Mouse (Mus musculus) hindbrain, embryonic 12.5 days (tissue): Measurements from ENCODE around the gene Ncor2. TPM values are rescaled to one million over a fixed set of nuclear protein-coding genes. Genes with fewer than 3 reads are reported as not detected.
A peak's percentile ranks its signal among the peaks of the same experiment; 100 is the strongest.
"Not testable (repeated sequence)": the region's sequence is repeated elsewhere in the genome, so short reads cannot be mapped to it uniquely, and the experiment has no call there.

Experiments
- ATAC-seq: fragments of 200-750 bp; cut with Nextera tagmentation; 2 replicates; pipeline ENCODE4 v1.8.0; 2017; ENCODE audit warnings: moderate TSS enrichment; ENCODE audit not compliant: low FRiP score
- H3K27ac ChIP-seq: fragments of 300-500 bp; sonication (generic); 2 replicates; pipeline ENCODE4 v1.5.1; 2016; ENCODE audit warnings: mild to moderate bottlenecking
- H3K27me3 ChIP-seq: fragments of 300-500 bp; sonication (generic); 2 replicates; pipeline ENCODE4 v1.6.1; 2016; ENCODE audit warnings: mild to moderate bottlenecking
- H3K36me3 ChIP-seq: fragments of 300-500 bp; sonication (generic); 2 replicates; pipeline ENCODE4 v1.6.1; 2016; ENCODE audit warnings: mild to moderate bottlenecking
- H3K4me1 ChIP-seq: fragments of 300-500 bp; sonication (generic); 2 replicates; pipeline ENCODE4 v1.6.1; 2016
- H3K4me2 ChIP-seq: fragments of 300-500 bp; sonication (generic); replicated peaks from 2 replicates; pipeline ENCODE4 v1.6.1; 2016; ENCODE audit warnings: mild to moderate bottlenecking
- H3K4me3 ChIP-seq: fragments of 300-500 bp; sonication (generic); 2 replicates; pipeline ENCODE4 v1.5.1; 2016; ENCODE audit warnings: mild to moderate bottlenecking
- H3K9ac ChIP-seq: fragments of 300-500 bp; sonication (generic); 2 replicates; pipeline ENCODE4 v1.6.1; 2016; ENCODE audit warnings: mild to moderate bottlenecking, moderate library complexity
- H3K9me3 ChIP-seq: fragments of 300-500 bp; sonication (generic); replicated peaks from 2 replicates; pipeline ENCODE4 v1.6.1; 2016; ENCODE audit warnings: mild to moderate bottlenecking
- WGBS: fragments of 180-500 bp; shearing (Covaris S2); methylation state at CpG from one replicate; pipeline ENCODE4 v1.1.7; 2016; 5-methylcytosine and 5-hydroxymethylcytosine counted together
- polyA plus RNA-seq: library from polyadenylated mRNA; unstranded; fragments of >200 nt; fragmentation: Nextera tagmentation; extraction: Ambion mirVana; gene quantifications from 2 replicates; pipeline ENCODE4 v1.2.1, GENCODE M21; 2016

The Ncor2 gene
- polyA plus RNA-seq, 1 experiment from 2014 or later, result 31.0 TPM

- no peak for ATAC-seq
- Histone ChIP-seq H3K4me3 (no peak overlapping the region), H3K9me3 (no peaks in the 10 kb centered on the region), H3K4me1 (peaks cover 18% of the 10 kb centered on the region), H3K4me2 (no peak overlapping the region), H3K36me3 (no peaks in the 10 kb centered on the region), H3K27ac (no peak overlapping the region), H3K9ac (no peak overlapping the region), H3K27me3 (no peaks in the 10 kb centered on the region)
- WGBS, result 86% methylated on average over 11 of the region's 11 CpGs
Measured at GRCm38 (mm10) chr5:125204199-125204815, 25.3 kb upstream of the Ncor2 start.

DNA sequence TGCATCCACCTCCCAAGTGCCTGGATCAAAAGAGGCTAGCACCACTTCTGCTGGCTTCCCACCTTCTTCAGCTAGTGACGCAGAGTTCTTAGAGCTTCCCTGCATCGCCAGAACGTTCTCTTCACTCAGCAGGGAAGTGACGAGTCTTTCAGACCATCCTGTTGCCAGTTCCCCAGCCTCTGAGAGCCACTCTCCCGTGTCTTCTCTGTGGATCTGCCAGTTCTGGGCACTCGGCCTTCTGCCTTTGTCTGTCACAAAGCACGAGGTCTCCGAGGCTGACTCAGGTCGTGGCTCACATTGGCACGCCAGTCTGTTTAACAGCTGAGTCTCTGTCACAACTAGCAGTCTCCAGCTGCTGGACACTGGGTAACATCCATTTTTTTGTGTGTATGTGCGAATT lies 24.7 kb upstream of the Ncor2 start:
- Histone ChIP-seq H3K36me3 (no peaks in the 10 kb centered on the region), H3K27me3 (no peaks in the 10 kb centered on the region), H3K27ac (peak overlapping the region; percentile 24), H3K4me2 (no peak overlapping the region), H3K9ac (no peak overlapping the region), H3K9me3 (no peaks in the 10 kb centered on the region), H3K4me1 (peaks cover 18% of the 10 kb centered on the region), H3K4me3 (no peak overlapping the region)
- ATAC-seq, result no peak
- 54% methylated on average over 11 of the region's 11 CpGs for WGBS

DNA sequence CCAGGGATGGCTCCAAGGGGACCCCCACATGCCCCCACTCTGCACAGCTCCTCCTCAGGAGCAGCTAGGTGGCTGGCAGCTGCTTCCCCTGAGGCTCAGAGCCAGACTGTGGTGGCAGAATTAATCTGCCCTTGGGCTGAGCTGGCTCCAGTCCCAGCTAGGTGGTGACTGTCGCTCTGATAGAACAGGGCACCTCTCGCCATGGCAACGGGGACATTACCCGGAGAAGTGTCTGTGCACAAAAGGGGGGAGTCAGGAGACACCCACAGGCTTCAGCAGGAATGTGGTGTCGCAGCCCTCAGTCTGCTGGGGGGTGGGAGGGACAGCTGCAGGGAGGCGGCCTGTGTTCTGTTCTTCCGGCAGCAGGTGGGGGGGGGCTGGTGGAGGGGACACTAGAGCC lies 24.1 kb upstream of the Ncor2 start:
- Histone ChIP-seq H3K9me3 (no peaks in the 10 kb centered on the region), H3K4me2 (0 out of 2 replicates have a peak overlapping the region, but pooled peaks have one; percentile 8), H3K9ac (no peak overlapping the region), H3K4me1 (peaks cover 18% of the 10 kb centered on the region), H3K4me3 (no peak overlapping the region), H3K36me3 (no peaks in the 10 kb centered on the region), H3K27ac (peak overlapping the region; percentile 24), H3K27me3 (no peaks in the 10 kb centered on the region)
- 11% methylated on average over 7 of the region's 7 CpGs for WGBS
- peak; percentile 92 for ATAC-seq

- no peaks in the 10 kb centered on the region for H3K36me3 ChIP-seq
- H3K9ac ChIP-seq, result no peak overlapping the region
- 88% methylated on average over 5 of the region's 5 CpGs for WGBS
- H3K4me1 ChIP-seq, result peaks cover 18% of the 10 kb centered on the region
- ATAC-seq, result no peak
- H3K4me2 ChIP-seq, result no peak overlapping the region
- H3K4me3 ChIP-seq, result no peak overlapping the region
- H3K27ac ChIP-seq, result no peak overlapping the region
- no peaks in the 10 kb centered on the region for H3K27me3 ChIP-seq
- H3K9me3 ChIP-seq, result no peaks in the 10 kb centered on the region
Measured at GRCm38 (mm10) chr5:125202100-125202499, 23.1 kb upstream of the Ncor2 start.

DNA sequence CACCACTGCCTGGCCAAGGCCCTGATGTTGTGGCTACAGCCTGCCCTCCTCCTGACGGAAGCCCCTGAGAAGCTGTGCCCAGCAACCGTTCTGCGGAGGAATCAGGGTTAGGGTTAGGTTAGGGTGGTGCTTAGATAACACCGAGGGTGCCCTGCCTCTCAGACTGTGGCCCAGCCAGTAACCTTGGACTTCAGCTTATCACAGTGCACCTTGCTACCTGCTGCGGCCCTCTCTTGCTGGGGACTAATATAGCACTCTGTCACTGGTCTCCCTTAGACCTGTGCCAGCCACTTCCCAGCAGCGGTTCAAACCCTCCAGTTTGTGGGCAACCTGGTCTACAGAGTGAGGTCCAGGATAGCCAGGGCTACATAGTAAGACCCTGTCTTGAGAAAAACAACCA lies 20.1 kb upstream of the Ncor2 start:
- Histone ChIP-seq H3K9me3 (no peaks in the 10 kb centered on the region), H3K4me2 (no peak overlapping the region), H3K4me1 (peaks cover 22% of the 10 kb centered on the region), H3K4me3 (no peak overlapping the region), H3K27ac (no peak overlapping the region), H3K27me3 (no peaks in the 10 kb centered on the region), H3K9ac (no peak overlapping the region), H3K36me3 (no peaks in the 10 kb centered on the region)
- WGBS, result 92% methylated on average over 6 of the region's 6 CpGs
- ATAC-seq, result no peak

DNA sequence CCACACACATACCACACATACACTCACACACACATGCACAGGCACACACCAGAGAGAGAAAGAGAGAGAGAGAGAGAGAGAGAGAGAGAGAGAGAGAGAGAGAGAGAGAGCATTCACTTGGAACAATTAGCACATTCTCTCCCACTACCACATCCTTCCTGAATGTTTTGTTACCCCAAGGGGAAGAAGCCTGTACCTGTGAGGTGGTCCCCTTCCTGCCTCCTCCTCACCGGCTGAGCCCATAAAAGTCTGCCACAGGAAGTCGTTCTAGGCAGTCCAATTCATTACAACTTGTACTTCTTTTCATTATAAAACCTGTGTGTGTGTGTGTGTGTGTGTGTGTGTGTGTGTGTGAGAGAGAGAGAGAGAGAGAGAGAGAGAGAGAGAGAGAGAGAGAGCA lies 18.3 kb upstream of the Ncor2 start:
- not testable (repeated sequence) for H3K27me3 ChIP-seq, ATAC-seq, H3K4me3 ChIP-seq, H3K4me1 ChIP-seq, H3K36me3 ChIP-seq, H3K9ac ChIP-seq, H3K9me3 ChIP-seq, H3K27ac ChIP-seq, H3K4me2 ChIP-seq
- WGBS, result 68% methylated on average over 2 of the region's 2 CpGs

- Histone ChIP-seq H3K36me3 (no peaks in the 10 kb centered on the region), H3K4me2 (no peak overlapping the region), H3K4me1 (peaks cover 11% of the 10 kb centered on the region), H3K4me3 (no peak overlapping the region), H3K27ac (no peak overlapping the region), H3K27me3 (no peaks in the 10 kb centered on the region), H3K9ac (no peak overlapping the region), H3K9me3 (no peaks in the 10 kb centered on the region)
- no peak for ATAC-seq
- 73% methylated on average over 13 of the region's 13 CpGs for WGBS
Measured at GRCm38 (mm10) chr5:125196054-125196453, 17.0 kb upstream of the Ncor2 start.

DNA sequence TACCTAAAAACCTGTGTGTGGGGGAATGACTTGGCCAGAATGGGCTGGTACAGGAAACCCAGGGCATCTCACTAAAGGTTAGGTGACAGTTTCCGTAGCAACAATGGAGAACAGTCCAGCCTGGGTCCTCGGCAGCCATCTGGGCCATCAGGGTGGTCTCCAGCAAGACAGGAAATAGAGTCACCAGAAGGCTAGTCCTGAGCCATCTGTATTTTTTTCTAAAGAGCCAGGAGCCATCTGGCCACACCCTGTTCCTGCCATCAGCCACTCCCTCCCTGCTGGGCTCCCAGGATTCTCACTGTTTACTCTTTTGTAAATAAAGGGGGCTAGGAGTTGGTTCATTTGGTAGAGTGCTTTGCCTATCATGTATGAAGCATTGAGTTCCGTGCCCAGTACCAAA lies 16.1 kb upstream of the Ncor2 start:
- no peak overlapping the region for H3K9ac ChIP-seq
- ATAC-seq, result no peak
- no peak overlapping the region for H3K4me3 ChIP-seq
- H3K36me3 ChIP-seq, result no peaks in the 10 kb centered on the region
- no peaks in the 10 kb centered on the region for H3K27me3 ChIP-seq
- no peak overlapping the region for H3K4me2 ChIP-seq
- H3K27ac ChIP-seq, result no peak overlapping the region
- WGBS, result 49% methylated on average over 3 of the region's 3 CpGs
- H3K4me1 ChIP-seq, result peaks cover 11% of the 10 kb centered on the region
- 0 out of 2 replicates have a peak, but pooled peaks cover 2% of the 10 kb centered on the region for H3K9me3 ChIP-seq

DNA sequence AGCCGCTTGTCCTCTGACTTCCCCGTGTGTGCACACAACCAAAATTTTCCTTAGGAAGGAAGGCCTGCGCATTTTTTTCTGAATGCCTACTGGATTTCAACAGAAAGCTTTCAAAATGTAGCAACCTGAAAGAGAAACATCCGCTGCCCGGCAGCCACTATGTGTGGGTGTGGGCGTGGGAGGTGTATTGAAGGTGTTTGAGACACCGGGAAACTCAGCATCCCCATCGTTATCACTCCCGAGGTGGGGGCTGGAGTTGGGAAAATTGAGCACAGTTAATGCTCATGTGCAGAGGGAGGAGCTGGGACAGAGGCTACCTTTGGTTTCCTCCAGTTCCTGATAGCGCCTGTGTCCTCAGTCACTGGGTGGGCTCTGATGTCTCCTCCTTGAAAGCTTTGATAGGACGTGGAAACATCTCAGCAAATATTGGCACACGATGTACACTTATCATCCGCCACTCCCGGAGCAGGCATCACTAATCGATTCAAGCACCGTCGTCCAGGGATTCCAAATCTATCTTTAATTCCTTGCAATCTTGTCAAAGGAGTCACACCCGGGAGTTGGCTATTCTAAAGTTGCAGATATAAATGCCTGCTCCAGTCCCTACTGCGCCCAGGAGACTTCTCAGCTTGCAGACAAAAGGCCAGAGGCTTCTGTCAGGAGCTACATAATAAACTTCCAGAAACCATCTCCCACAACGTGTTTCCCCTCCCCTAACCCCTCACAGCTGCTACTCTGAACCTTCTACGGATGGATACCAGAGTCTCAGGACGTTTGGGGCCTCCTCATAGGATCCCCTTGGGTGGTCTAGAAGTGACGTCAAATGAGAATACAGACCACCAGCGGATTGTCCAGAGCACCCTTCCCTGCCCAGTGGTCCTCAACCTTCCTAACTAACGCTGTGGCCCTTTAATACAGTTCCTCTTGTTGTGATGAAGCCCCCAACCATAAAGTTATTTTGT lies 14.7 kb upstream of the Ncor2 start:
- Histone ChIP-seq H3K27me3 (no peaks in the 10 kb centered on the region), H3K4me1 (peaks cover 15% of the 10 kb centered on the region), H3K4me2 (no peak overlapping the region), H3K36me3 (no peaks in the 10 kb centered on the region), H3K4me3 (no peak overlapping the region), H3K9ac (no peak overlapping the region), H3K9me3 (0 out of 2 replicates have a peak, but pooled peaks cover 2% of the 10 kb centered on the region), H3K27ac (no peak overlapping the region)
- no peak for ATAC-seq
- 64% methylated on average over 25 of the region's 25 CpGs for WGBS

GRCm38 (mm10) chr5:125191608-125192007 lies 12.6 kb upstream of the Ncor2 start:
- Histone ChIP-seq H3K9ac (peak overlapping the region; percentile 32; the same call in 1 of the 2 replicates), H3K4me2 (no peak overlapping the region), H3K27me3 (no peaks in the 10 kb centered on the region), H3K36me3 (no peaks in the 10 kb centered on the region), H3K4me1 (peaks cover 17% of the 10 kb centered on the region), H3K4me3 (no peak overlapping the region), H3K27ac (no peak overlapping the region), H3K9me3 (0 out of 2 replicates have a peak, but pooled peaks cover 2% of the 10 kb centered on the region)
- ATAC-seq, result no peak
- WGBS, result 41% methylated on average over 9 of the region's 9 CpGs

DNA sequence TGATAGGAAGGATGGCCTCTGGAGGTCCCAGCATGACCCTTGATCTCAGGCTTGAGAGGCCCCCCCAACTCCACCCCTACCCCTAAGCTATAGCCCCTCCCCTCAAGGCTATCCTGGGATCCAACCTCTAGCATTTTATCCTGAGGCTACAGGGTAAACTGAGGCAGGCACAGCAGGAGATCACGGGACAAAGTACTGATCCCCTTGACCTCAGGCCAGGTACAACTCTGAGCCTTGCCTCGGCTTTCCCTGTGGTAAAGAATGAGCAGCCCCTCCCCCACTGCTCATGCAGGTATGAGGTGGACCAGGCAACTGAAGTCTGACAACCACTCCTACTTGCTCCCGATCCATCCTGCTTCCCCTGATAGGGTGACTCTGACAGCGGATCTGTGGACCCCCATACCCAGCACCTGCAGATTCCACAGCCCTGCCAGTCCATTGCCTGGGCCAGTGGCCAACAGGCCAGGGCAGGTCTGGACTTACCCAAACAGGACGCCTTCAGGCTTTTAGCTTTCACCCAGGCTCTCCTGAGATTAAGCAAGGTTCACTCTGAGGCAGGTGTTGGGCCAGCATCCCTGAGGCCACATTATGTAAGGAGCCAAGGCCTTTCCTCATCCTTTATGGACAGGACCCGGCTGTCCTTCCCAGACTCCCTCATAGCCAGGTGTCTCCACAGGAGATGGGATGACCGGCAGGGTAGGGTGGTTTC lies 11.2 kb upstream of the Ncor2 start:
- Histone ChIP-seq H3K9ac (no peak overlapping the region), H3K9me3 (0 out of 2 replicates have a peak, but pooled peaks cover 2% of the 10 kb centered on the region), H3K4me2 (no peak overlapping the region), H3K36me3 (no peaks in the 10 kb centered on the region), H3K4me1 (peaks cover 15% of the 10 kb centered on the region), H3K27ac (no peak overlapping the region), H3K4me3 (no peak overlapping the region), H3K27me3 (0 out of 2 replicates have a peak, but pooled peaks cover 5% of the 10 kb centered on the region)
- no peak for ATAC-seq
- WGBS, result 84% methylated on average over 7 of the region's 7 CpGs

DNA sequence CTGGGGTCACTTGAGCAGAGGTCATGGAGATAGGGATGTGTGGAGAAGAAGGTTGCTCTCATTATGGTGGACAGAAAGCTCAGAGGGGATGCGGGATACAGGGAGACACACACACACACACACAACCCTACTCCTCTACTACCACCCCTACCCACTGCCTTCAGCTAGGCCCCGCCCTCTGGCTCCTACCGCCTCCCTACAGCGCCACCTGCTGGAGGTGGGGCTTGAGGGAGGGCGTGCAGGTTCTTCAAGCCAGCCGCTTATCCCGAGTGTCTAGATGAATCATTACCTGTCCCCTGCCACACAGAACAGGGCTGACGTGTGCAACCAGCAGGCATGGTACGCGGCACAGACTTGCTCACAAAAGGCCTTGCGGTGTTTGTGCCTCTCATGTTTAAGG lies 10.6 kb upstream of the Ncor2 start:
- ATAC-seq, result no peak
- H3K36me3 ChIP-seq, result no peaks in the 10 kb centered on the region
- no peak overlapping the region for H3K27ac ChIP-seq
- no peak overlapping the region for H3K4me3 ChIP-seq
- WGBS, result 49% methylated on average over 11 of the region's 11 CpGs
- H3K27me3 ChIP-seq, result 0 out of 2 replicates have a peak, but pooled peaks cover 5% of the 10 kb centered on the region
- 0 out of 2 replicates have a peak, but pooled peaks cover 2% of the 10 kb centered on the region for H3K9me3 ChIP-seq
- peaks cover 21% of the 10 kb centered on the region for H3K4me1 ChIP-seq
- H3K9ac ChIP-seq, result no peak overlapping the region
- no peak overlapping the region for H3K4me2 ChIP-seq
